Mouse (Mus musculus): ENCODE results near the gene Vwc2. TPM values are rescaled to one million over a fixed set of nuclear protein-coding genes. Genes with fewer than 3 reads are reported as not detected.

The Vwc2 gene
- polyA plus RNA-seq, 1 experiment: 0.52 TPM

DNA sequence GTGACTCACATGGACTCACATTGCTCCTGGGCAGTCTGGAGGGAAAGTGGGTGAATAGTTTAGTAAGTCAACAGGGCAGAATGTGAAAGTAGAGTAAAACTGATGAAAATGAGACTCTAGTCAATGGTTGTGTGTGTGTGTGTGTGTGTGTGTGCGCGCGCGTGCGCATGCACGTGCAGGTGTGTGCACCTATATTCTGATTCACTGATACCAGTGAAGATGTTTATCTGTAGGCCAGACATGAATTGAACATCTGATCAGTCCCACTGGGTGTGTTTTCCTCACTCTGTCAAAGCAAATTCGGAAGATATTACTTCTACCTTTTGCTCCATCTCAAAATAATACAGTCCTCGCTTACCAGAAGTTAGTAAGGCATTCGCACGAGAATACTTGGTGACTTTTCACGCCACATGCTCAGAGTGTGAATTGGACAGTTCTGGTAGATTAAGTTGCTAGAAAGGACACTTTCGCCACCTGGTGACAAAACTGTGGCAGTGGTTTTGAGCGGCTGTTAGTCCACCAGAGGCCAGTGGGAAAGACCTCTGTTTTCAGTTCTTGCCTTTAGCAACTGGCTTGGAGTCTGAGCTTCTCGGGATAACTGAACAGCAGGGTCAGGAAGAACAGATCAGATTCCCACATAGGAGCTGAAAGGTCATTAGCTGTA, 17.5 kb downstream of the Vwc2 start:
- no peaks in the 10 kb centered on the region for H3K36me3 ChIP-seq (ENCODE audit: control insufficient read depth, insufficient read depth, low read length)
- H3K27me3 ChIP-seq (ENCODE audit: control insufficient read depth, insufficient read depth, low read length): no peaks in the 10 kb centered on the region
- TF ChIP-seq POLR2A (IDR thresholded peaks at IDR 0.05; ENCODE audit: low read depth, low read length) (no peak), CTCF (IDR thresholded peaks at IDR 0.05; ENCODE audit: extremely low read depth, insufficient read length, insufficient replicate concordance, low read depth, low read length) (no peak)
- no peak overlapping the region for H3K27ac ChIP-seq (ENCODE audit: insufficient read depth, low read depth, low read length)
- H3K4me1 ChIP-seq (ENCODE audit: control insufficient read depth, insufficient read depth, insufficient read length, low read length): no peaks in the 10 kb centered on the region
- 55% methylated on average over 14 of the region's 14 CpGs for WGBS
- H3K4me3 ChIP-seq (ENCODE audit: low read depth, low read length): no peak overlapping the region

DNA sequence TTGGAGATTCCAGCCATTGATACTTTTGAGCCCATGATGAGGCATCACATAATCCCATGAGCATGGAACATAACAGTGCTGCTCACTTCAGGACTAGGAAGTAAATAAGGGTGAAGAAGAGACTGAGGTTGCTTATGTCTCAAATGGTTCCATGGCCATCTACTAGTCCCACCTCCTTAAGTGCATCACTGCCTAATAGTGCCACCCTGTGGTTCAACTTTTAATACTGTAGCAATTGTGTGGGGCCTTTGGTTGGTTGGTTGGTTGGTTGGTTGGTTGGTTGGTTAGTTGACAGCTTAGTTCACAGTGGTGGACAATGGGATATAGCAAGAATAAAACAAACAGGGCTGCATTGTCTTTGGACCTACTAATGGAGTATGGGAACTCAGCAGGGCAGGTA, 26.6 kb downstream of the Vwc2 start:
- no peaks in the 10 kb centered on the region for H3K36me3 ChIP-seq (ENCODE audit: control insufficient read depth, insufficient read depth, low read length)
- H3K4me1 ChIP-seq (ENCODE audit: control insufficient read depth, insufficient read depth, insufficient read length, low read length): no peaks in the 10 kb centered on the region
- no peak overlapping the region for H3K27ac ChIP-seq (ENCODE audit: insufficient read depth, low read depth, low read length)
- H3K27me3 ChIP-seq (ENCODE audit: control insufficient read depth, insufficient read depth, low read length): no peaks in the 10 kb centered on the region
- TF ChIP-seq POLR2A (IDR thresholded peaks at IDR 0.05; ENCODE audit: low read depth, low read length) (no peak), CTCF (IDR thresholded peaks at IDR 0.05; ENCODE audit: extremely low read depth, insufficient read length, insufficient replicate concordance, low read depth, low read length) (no peak)
- no peak overlapping the region for H3K4me3 ChIP-seq (ENCODE audit: low read depth, low read length)

DNA sequence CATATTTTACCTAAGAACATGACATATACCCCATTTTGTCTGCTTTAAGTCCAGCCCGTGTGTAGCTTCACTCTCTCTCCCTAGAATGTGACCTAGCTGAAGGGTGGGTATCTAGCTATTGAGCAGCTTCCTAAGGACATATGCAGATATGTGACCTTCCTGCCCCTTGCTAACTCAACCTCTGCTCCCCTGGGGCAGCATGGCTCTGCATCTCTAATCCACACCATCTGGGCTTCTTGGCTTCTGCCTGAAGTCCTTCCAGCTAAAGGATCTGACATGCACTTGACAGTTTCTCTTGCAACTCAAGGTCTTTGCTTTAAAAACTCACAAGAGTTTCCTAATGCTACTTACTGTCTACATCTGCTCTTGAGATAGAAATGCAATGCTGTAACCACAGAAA, 38.7 kb downstream of the Vwc2 start:
- Histone ChIP-seq H3K27ac (ENCODE audit: insufficient read depth, low read depth, low read length) (no peak overlapping the region), H3K4me3 (ENCODE audit: low read depth, low read length) (no peak overlapping the region), H3K27me3 (ENCODE audit: control insufficient read depth, insufficient read depth, low read length) (no peaks in the 10 kb centered on the region), H3K4me1 (ENCODE audit: control insufficient read depth, insufficient read depth, insufficient read length, low read length) (no peaks in the 10 kb centered on the region), H3K36me3 (ENCODE audit: control insufficient read depth, insufficient read depth, low read length) (no peaks in the 10 kb centered on the region)
- TF ChIP-seq CTCF (IDR thresholded peaks at IDR 0.05; ENCODE audit: extremely low read depth, insufficient read length, insufficient replicate concordance, low read depth, low read length): no peak
- 56% methylated on average over 1 of the region's 1 CpGs for WGBS

DNA sequence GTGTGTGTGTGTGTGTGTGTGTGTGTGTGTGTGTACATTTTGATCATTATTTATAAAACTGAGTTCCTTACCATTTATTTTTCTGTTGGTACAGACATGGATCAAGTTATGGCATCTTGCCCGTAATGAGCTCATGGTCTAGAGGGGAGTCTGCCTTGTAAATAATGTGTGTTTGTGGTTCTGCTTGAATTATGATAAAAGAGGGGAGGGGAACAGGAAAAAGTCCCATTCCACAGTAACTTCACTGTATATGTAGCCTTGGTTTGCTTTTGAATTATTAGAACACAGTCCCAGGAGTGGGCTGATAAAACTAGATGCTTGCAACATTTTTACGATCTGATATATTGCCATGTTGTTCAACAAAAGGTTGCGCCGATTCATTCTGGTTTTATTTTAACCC, 57.4 kb downstream of the Vwc2 start:
- H3K27me3 ChIP-seq (ENCODE audit: control insufficient read depth, insufficient read depth, low read length): no peaks in the 10 kb centered on the region
- H3K4me1 ChIP-seq (ENCODE audit: control insufficient read depth, insufficient read depth, insufficient read length, low read length): no peaks in the 10 kb centered on the region
- no peak for TF ChIP-seq CTCF (IDR thresholded peaks at IDR 0.05; ENCODE audit: extremely low read depth, insufficient read length, insufficient replicate concordance, low read depth, low read length)
- no peak for TF ChIP-seq POLR2A (IDR thresholded peaks at IDR 0.05; ENCODE audit: low read depth, low read length)
- no peak overlapping the region for H3K27ac ChIP-seq (ENCODE audit: insufficient read depth, low read depth, low read length)
- H3K4me3 ChIP-seq (ENCODE audit: low read depth, low read length): no peak overlapping the region
- 51% methylated on average over 4 of the region's 4 CpGs for WGBS
- H3K36me3 ChIP-seq (ENCODE audit: control insufficient read depth, insufficient read depth, low read length): no peaks in the 10 kb centered on the region

DNA sequence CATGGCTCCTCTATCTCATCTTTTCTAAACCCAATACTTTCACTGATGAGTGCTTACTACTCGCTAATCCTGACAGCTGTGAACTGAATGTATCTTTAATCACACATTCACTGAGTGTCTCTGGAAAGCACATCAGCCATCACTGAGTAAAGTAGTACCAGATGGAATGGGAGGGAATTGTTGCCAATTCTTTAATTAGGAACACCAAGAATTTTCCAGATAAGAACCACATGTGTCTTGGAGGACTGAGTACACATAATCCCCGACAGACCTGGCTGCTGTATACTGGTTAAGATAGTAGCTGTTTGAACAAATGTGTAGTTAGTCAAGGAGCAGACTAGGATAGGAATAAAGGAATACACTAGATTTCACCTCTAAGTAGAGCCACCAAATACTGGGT, 61.2 kb downstream of the Vwc2 start:
- TF ChIP-seq POLR2A (IDR thresholded peaks at IDR 0.05; ENCODE audit: low read depth, low read length) (no peak), CTCF (IDR thresholded peaks at IDR 0.05; ENCODE audit: extremely low read depth, insufficient read length, insufficient replicate concordance, low read depth, low read length) (no peak)
- H3K27ac ChIP-seq (ENCODE audit: insufficient read depth, low read depth, low read length): no peak overlapping the region
- H3K4me3 ChIP-seq (ENCODE audit: low read depth, low read length): no peak overlapping the region
- WGBS: 55% methylated on average over 2 of the region's 2 CpGs
- H3K36me3 ChIP-seq (ENCODE audit: control insufficient read depth, insufficient read depth, low read length): no peaks in the 10 kb centered on the region
- no peaks in the 10 kb centered on the region for H3K27me3 ChIP-seq (ENCODE audit: control insufficient read depth, insufficient read depth, low read length)
- no peaks in the 10 kb centered on the region for H3K4me1 ChIP-seq (ENCODE audit: control insufficient read depth, insufficient read depth, insufficient read length, low read length)

DNA sequence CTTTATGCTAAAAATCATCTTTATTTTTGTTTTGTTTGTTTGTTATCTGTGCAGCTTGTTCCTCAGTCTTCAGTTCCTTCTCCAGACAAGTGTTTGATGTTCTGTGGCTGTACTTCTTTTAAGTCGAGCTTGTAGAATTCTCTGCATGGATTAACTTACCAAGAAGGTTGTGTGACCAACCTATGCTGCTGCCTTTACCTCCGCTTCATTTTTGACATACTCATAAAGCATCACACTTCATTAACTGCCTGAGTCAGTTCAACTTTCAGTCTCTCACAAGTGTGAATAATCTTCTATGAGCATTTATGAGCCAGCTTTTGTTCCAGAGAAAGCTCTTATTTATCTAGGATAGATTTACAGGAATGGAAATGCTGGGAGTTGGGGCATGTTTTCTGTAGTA, 68.7 kb downstream of the Vwc2 start:
- Histone ChIP-seq H3K4me3 (ENCODE audit: low read depth, low read length) (no peak overlapping the region), H3K27ac (ENCODE audit: insufficient read depth, low read depth, low read length) (no peak overlapping the region), H3K27me3 (ENCODE audit: control insufficient read depth, insufficient read depth, low read length) (no peaks in the 10 kb centered on the region), H3K36me3 (ENCODE audit: control insufficient read depth, insufficient read depth, low read length) (no peaks in the 10 kb centered on the region), H3K4me1 (ENCODE audit: control insufficient read depth, insufficient read depth, insufficient read length, low read length) (no peaks in the 10 kb centered on the region)
- TF ChIP-seq CTCF (IDR thresholded peaks at IDR 0.05; ENCODE audit: extremely low read depth, insufficient read length, insufficient replicate concordance, low read depth, low read length) (no peak), POLR2A (IDR thresholded peaks at IDR 0.05; ENCODE audit: low read depth, low read length) (no peak)
- 70% methylated on average over 2 of the region's 2 CpGs for WGBS

DNA sequence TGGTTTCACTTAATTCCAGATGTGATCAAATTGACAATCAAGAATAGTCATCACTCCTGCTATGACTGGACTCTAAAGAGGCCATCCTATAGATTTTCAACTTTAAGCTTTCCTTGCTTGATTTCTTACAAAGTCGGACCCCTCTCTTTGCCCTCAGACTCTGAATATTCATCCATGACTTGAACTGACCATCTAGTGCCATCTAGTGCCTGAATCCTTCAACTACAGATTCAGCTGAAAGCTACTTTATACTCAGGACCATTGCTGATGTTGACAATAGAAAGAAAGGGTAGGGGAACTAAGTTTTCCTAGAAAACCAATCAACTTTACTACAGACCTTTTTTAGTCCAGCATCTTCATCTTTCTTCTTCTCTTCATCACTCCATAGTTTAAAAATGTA, 109.1 kb downstream of the Vwc2 start:
- H3K4me3 ChIP-seq (ENCODE audit: low read depth, low read length): no peak overlapping the region
- 14% methylated on average over 1 of the region's 1 CpGs for WGBS
- H3K27ac ChIP-seq (ENCODE audit: insufficient read depth, low read depth, low read length): no peak overlapping the region
- no peaks in the 10 kb centered on the region for H3K4me1 ChIP-seq (ENCODE audit: control insufficient read depth, insufficient read depth, insufficient read length, low read length)
- H3K27me3 ChIP-seq (ENCODE audit: control insufficient read depth, insufficient read depth, low read length): no peaks in the 10 kb centered on the region
- TF ChIP-seq CTCF (IDR thresholded peaks at IDR 0.05; ENCODE audit: extremely low read depth, insufficient read length, insufficient replicate concordance, low read depth, low read length): no peak
- no peaks in the 10 kb centered on the region for H3K36me3 ChIP-seq (ENCODE audit: control insufficient read depth, insufficient read depth, low read length)

DNA sequence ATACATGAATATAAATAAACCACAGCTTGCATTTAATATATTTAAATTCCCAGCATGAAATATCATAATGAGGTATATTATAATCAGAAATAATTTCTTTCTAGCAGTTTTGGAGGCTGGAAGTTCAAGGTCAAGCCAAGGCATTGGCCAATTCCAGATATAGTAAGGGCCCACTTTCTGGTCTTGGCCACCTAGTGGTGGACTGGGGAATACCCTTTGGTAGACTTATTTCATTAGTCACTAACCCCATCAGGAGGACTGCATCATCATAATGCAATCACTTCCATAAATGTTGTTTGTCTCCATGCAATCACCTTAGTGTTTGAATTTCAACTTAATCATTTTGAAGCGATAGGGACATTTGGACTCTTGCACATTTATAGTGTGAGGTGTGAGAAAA, 125.3 kb downstream of the Vwc2 start:
- Histone ChIP-seq H3K27ac (ENCODE audit: insufficient read depth, low read depth, low read length) (no peak overlapping the region), H3K27me3 (ENCODE audit: control insufficient read depth, insufficient read depth, low read length) (no peaks in the 10 kb centered on the region), H3K36me3 (ENCODE audit: control insufficient read depth, insufficient read depth, low read length) (no peaks in the 10 kb centered on the region), H3K4me1 (ENCODE audit: control insufficient read depth, insufficient read depth, insufficient read length, low read length) (no peaks in the 10 kb centered on the region), H3K4me3 (ENCODE audit: low read depth, low read length) (no peak overlapping the region)
- WGBS: 73% methylated on average over 1 of the region's 1 CpGs
- no peak for TF ChIP-seq POLR2A (IDR thresholded peaks at IDR 0.05; ENCODE audit: low read depth, low read length)
- no peak for TF ChIP-seq CTCF (IDR thresholded peaks at IDR 0.05; ENCODE audit: extremely low read depth, insufficient read length, insufficient replicate concordance, low read depth, low read length)
